Mouse (Mus musculus) liver, embryonic 11.5 days (tissue): ENCODE measurements around the gene Eif4g1. TPM values are rescaled to one million over a fixed set of nuclear protein-coding genes. Genes with fewer than 3 reads are reported as not detected.

Experiments
- ATAC-seq: fragments of 200-750 bp; cut with Nextera tagmentation; replicated peaks from 2 replicates; pipeline ENCODE4 v1.8.0; 2017; ENCODE audit warnings: moderate number of reproducible peaks, mild to moderate bottlenecking, moderate TSS enrichment, moderate library complexity; ENCODE audit not compliant: low FRiP score
- DNase-seq: peaks from one replicate; pipeline ENCODE4 v3.0.0-alpha.2; 2017; ENCODE audit warnings: low spot score
- H3K27ac ChIP-seq: fragments of 300-500 bp; sonication (generic); 2 replicates; pipeline ENCODE4 v1.5.1; 2014; ENCODE audit warnings: mild to moderate bottlenecking, low read depth, low read length, control low read depth
- H3K27me3 ChIP-seq: fragments of 300-500 bp; sonication (generic); replicated peaks from 2 replicates; pipeline ENCODE4 v1.6.1; 2014; ENCODE audit warnings: low read length, mixed read lengths; ENCODE audit not compliant: control insufficient read depth, insufficient read depth
- H3K36me3 ChIP-seq: fragments of 300-500 bp; sonication (generic); 2 replicates; pipeline ENCODE4 v1.6.1; 2014; ENCODE audit warnings: mild to moderate bottlenecking, low read length, moderate library complexity, mixed read lengths; ENCODE audit not compliant: control insufficient read depth, insufficient read depth
- H3K4me1 ChIP-seq: fragments of 300-500 bp; sonication (generic); replicated peaks from 2 replicates; pipeline ENCODE4 v1.6.1; 2014; ENCODE audit warnings: low read length, mixed read lengths; ENCODE audit not compliant: control insufficient read depth, insufficient read depth
- H3K4me2 ChIP-seq: fragments of 300-500 bp; sonication (generic); 2 replicates; pipeline ENCODE4 v1.6.1; 2014; ENCODE audit warnings: mild to moderate bottlenecking, control low read depth, moderate library complexity
- H3K4me3 ChIP-seq: fragments of 300-500 bp; sonication (generic); 2 replicates; pipeline ENCODE4 v1.5.1; 2014; ENCODE audit warnings: low read depth, low read length, control low read depth
- H3K9ac ChIP-seq: fragments of 300-500 bp; sonication (generic); 2 replicates; pipeline ENCODE4 v1.6.1; 2014; ENCODE audit warnings: low read depth, low read length, control low read depth
- H3K9me3 ChIP-seq: fragments of 300-500 bp; sonication (generic); 2 replicates; pipeline ENCODE4 v1.6.1; 2016; ENCODE audit warnings: low read length, inconsistent platforms, mixed read lengths; ENCODE audit not compliant: control insufficient read depth
- WGBS: fragments of 180-500 bp; shearing (Covaris S2); extraction: QIAGEN DNeasy Blood & Tissue Kit; methylation state at CpG from one replicate; pipeline ENCODE4 v1.1.7; 2014; 5-methylcytosine and 5-hydroxymethylcytosine counted together
- polyA plus RNA-seq: library from polyadenylated mRNA; unstranded; fragments of >200 nt; fragmentation: Nextera tagmentation; extraction: Ambion mirVana; gene quantifications from 2 replicates; pipeline ENCODE4 v1.2.1, GENCODE M21; 2014

The Eif4g1 gene
- polyA plus RNA-seq, 1 experiment from 2014 or later, result 185 TPM

DNA sequence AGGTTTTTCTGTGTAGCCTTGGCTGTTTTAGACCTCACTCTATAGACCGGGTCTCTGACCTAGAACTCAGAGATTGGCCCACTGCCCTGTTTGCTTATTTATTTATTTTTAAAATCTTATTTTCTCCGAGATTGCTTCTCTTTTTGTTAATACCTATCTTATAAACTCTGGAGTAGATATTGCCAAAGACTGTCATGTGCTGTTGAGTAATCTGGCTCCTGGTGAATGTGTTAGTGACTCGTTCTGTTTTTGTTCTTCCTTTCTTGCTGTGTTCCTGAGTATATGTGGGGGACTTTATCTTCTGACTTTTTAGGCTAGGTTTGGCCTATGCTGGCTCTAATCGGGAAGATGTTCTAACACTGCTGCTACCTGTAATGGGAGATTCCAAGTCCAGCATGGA lies 10.5 kb upstream of the Eif4g1 start:
- H3K9ac ChIP-seq, result no peak overlapping the region
- no peak overlapping the region for H3K4me3 ChIP-seq
- ATAC-seq (no peak), DNase-seq (no peak)
- H3K27ac ChIP-seq, result no peak overlapping the region
- no peaks in the 10 kb centered on the region for H3K27me3 ChIP-seq
- no peak overlapping the region for H3K4me2 ChIP-seq
- H3K36me3 ChIP-seq, result peaks cover 63% of the 10 kb centered on the region
- WGBS, result 88% methylated on average over 4 of the region's 4 CpGs
- H3K9me3 ChIP-seq, result no peaks in the 10 kb centered on the region
- H3K4me1 ChIP-seq, result peaks cover 5% of the 10 kb centered on the region

GRCm38 (mm10) chr16:20670291-20670690 lies 2.2 kb downstream of the Eif4g1 start:
- ATAC-seq, result no peak
- H3K4me1 ChIP-seq, result peaks cover 21% of the 10 kb centered on the region
- 90% methylated on average over 3 of the region's 3 CpGs for WGBS

GRCm38 (mm10) chr16:20671886-20672285 lies 3.8 kb downstream of the Eif4g1 start:
- WGBS, result 21% methylated on average over 6 of the region's 6 CpGs

More at GRCm38 (mm10) chr16:20670291-20670690, 2.2 kb downstream of the Eif4g1 start:
- Histone ChIP-seq H3K27me3 (no peaks in the 10 kb centered on the region), H3K9ac (no peak overlapping the region), H3K9me3 (no peaks in the 10 kb centered on the region), H3K4me2 (no peak overlapping the region), H3K27ac (no peak overlapping the region), H3K4me3 (no peak overlapping the region), H3K36me3 (peaks cover 7% of the 10 kb centered on the region; the same call in 1 of the 2 replicates)
- no peak for DNase-seq

DNA sequence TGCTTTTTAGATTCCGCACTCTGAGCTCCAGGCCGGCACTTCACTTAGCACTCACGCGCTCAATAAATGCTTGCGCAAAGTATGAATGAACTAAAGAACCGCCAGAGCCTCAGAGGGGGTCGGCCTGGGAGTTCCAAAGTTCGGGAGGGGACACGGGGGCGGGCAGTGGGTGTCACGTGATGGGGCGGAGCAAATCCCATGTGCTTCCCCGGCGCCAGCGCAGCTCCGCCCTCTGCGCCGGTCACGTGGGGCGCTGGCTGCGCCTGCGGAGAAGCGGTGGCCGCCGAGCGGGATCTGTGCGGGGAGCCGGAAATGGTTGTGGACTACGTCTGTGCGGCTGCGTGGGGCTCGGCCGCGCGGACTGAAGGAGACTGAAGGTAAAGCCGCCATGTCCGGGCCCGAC lies 4.4 kb downstream of the Eif4g1 start:
- 0% methylated on average over 38 of the region's 38 CpGs for WGBS
- peak overlapping the region; percentile 96 for H3K4me2 ChIP-seq
- peak; percentile 84 for ATAC-seq
- H3K4me1 ChIP-seq, result peaks cover 21% of the 10 kb centered on the region
- peak overlapping the region; percentile 100 for H3K4me3 ChIP-seq
- no peaks in the 10 kb centered on the region for H3K27me3 ChIP-seq
- H3K9me3 ChIP-seq, result no peaks in the 10 kb centered on the region
- peak; percentile 95 for DNase-seq
- H3K9ac ChIP-seq, result peak overlapping the region; percentile 99
- peak overlapping the region; percentile 96 for H3K27ac ChIP-seq
- peaks cover 23% of the 10 kb centered on the region for H3K36me3 ChIP-seq

More at GRCm38 (mm10) chr16:20671886-20672285, 3.8 kb downstream of the Eif4g1 start:
- Histone ChIP-seq H3K4me1 (peaks cover 21% of the 10 kb centered on the region), H3K4me3 (peak overlapping the region; percentile 100), H3K9ac (no peak overlapping the region), H3K27me3 (no peaks in the 10 kb centered on the region), H3K36me3 (peaks cover 17% of the 10 kb centered on the region), H3K27ac (peak overlapping the region; percentile 96; the same call in 1 of the 2 replicates), H3K4me2 (peak overlapping the region; percentile 96), H3K9me3 (no peaks in the 10 kb centered on the region)
- ATAC-seq, result no peak
- no peak for DNase-seq

DNA sequence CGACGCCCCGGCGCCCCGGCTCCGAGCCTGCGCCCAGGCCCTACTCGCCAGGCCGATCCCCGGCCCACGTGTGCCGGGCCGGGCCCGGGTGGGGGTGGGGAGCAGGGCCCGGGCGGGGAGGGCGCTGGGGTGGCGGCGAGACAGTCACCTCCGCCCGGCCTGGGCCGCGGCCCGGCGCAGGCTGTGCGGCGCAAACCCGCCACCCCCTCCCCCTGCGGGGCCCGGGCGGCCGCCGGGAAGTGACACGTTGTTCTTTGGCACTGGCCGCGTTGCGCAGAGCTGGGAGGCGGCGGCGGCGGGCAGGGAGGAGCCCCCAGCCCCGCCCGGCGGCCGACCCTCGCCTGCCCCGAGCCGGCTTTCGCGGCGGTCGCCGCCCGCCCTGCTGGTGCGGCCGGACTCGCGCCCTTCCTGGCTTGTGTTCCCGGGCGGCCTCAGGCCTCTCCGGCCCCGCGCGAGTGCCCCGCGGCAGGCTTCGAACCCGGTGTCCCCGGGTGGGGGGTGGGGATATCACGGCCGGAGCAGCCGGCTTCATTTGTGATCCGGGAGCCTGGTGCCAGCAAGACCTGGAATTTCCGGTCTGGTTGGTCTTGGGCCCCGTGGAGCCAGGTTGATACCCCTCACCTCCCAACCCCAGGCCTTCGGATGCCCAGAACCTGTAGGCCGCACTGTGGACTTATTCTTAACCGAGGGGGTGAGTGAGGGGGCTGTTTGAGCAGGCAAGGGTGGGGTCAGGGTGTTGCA lies 5.0 kb downstream of the Eif4g1 start:
- Histone ChIP-seq H3K4me3 (peak overlapping the region; percentile 100), H3K4me2 (peak overlapping the region; percentile 96), H3K36me3 (peaks cover 29% of the 10 kb centered on the region), H3K27ac (peak overlapping the region; percentile 96), H3K9ac (peak overlapping the region; percentile 99), H3K4me1 (peaks cover 21% of the 10 kb centered on the region), H3K27me3 (no peaks in the 10 kb centered on the region), H3K9me3 (no peaks in the 10 kb centered on the region)
- WGBS, result under 1% methylated on average over 57 of the region's 78 CpGs
- DNase-seq, result peak; percentile 58
- peak; percentile 69 for ATAC-seq

- Histone ChIP-seq H3K36me3 (peaks cover 36% of the 10 kb centered on the region), H3K27me3 (no peaks in the 10 kb centered on the region), H3K4me1 (peaks cover 21% of the 10 kb centered on the region), H3K9me3 (no peaks in the 10 kb centered on the region), H3K4me3 (peak overlapping the region; percentile 100), H3K9ac (peak overlapping the region; percentile 99), H3K27ac (peak overlapping the region; percentile 96), H3K4me2 (peak overlapping the region; percentile 96)
- WGBS, result 3% methylated on average over 14 of the region's 14 CpGs
- ATAC-seq (peak; percentile 79), DNase-seq (peak; percentile 68)
Observed at GRCm38 (mm10) chr16:20673706-20674303, 5.7 kb downstream of the Eif4g1 start.

DNA sequence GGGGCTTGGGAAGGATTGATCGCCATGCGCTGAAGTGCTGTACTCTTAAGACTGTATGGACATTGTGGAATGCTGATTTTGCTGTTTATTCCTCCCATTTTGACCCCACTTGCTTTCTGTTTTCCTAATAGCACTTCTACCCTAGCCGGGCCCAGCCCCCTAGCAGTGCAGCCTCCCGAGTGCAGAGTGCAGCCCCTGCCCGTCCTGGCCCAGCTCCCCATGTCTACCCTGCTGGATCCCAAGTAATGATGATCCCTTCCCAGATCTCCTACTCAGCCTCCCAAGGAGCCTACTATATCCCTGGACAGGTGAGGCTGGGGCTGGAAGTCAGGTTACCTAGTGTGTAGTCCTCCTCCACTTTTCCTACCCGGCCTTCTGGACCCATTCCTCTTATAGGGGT lies 7.1 kb downstream of the Eif4g1 start:
- 90% methylated on average over 6 of the region's 6 CpGs for WGBS

DNA sequence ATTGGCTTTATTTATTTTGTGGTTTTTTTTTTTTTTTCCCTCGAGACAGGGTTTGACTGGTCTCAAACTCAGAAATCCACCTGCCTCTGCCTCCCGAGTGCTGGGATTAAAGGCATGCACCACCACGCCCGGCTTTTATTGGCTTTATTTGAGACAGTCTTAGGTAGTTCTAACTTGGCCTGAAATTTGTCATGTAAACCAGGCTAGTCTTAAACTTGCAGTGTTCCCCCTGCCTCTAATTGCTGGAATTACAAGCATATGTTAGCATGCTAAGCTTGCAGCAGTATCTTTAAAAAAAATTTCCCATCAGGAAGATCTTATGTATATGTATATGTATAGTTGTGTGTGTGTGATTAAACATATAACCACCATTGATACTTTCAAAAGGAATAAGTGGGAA lies 8.6 kb downstream of the Eif4g1 start:
- Histone ChIP-seq H3K27me3 (no peaks in the 10 kb centered on the region), H3K27ac (no peak overlapping the region), H3K9me3 (no peaks in the 10 kb centered on the region), H3K4me2 (no peak overlapping the region), H3K9ac (no peak overlapping the region), H3K36me3 (peaks cover 63% of the 10 kb centered on the region), H3K4me3 (no peak overlapping the region), H3K4me1 (peaks cover 20% of the 10 kb centered on the region)
- DNase-seq (no peak), ATAC-seq (no peak)
- WGBS, result 82% methylated on average over 4 of the region's 4 CpGs

More for the DNA sequence above, 7.1 kb downstream of the Eif4g1 start:
- H3K27me3 ChIP-seq, result no peaks in the 10 kb centered on the region
- no peak overlapping the region; the same call in 1 of the 2 replicates for H3K27ac ChIP-seq
- DNase-seq (no peak), ATAC-seq (no peak)
- H3K4me3 ChIP-seq, result peak overlapping the region; percentile 100
- peaks cover 48% of the 10 kb centered on the region for H3K36me3 ChIP-seq
- peak overlapping the region; percentile 96 for H3K4me2 ChIP-seq
- no peaks in the 10 kb centered on the region for H3K9me3 ChIP-seq
- H3K4me1 ChIP-seq, result peaks cover 21% of the 10 kb centered on the region
- H3K9ac ChIP-seq, result 0 out of 2 replicates have a peak overlapping the region, but pooled peaks have one; percentile 99
